Mouse (Mus musculus) G1E (cell line): ENCODE results near the gene Olfr1389.

Source experiments
- CTCF ChIP-seq: IDR thresholded peaks from 2 replicates; pipeline ENCODE4 v1.5.1; 2012; ENCODE audit warnings: low read depth, low read length, inconsistent platforms, mixed read lengths
- POLR2AphosphoS5 ChIP-seq: IDR thresholded peaks from 2 replicates; pipeline ENCODE4 v1.6.1; 2012; ENCODE audit warnings: low read depth, low read length, inconsistent platforms; ENCODE audit not compliant: insufficient replicate concordance
- TAL1 ChIP-seq: conservative IDR thresholded peaks from 2 replicates; pipeline ENCODE4 v1.6.1; 2012; ENCODE audit warnings: low read depth, low read length, inconsistent platforms, mixed read lengths

DNA sequence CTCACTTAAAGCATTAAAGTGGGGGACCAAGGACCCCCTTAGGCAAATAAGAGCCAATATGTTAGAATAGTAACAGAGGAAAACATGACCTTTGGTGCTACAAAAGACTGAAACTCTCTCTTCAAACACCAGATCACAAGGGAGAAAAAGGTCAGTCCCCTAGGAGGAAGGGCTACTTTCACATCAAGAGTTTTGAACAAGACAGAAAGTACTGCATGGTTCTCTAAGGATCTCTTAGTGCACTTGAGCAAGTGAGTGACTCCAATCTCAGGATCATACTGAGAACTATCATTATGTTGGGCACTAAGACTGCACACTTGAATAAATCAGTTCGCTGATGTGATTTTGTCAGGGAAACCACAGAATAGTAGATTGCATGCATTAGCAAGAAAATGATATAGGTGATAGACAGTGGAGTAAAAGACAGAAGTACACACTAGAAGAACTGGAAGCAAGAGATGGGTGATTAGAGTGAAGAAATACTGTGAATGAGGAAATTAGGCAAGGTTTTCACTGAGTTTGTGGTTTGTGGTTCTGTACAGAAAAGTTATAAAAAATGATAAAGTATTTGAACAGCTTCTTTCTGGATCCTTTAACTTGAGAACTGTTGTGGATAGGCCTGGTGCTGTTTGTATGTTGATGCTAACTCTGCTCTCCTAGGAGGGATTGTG is 2.5 kb downstream of the Olfr1389 start:
- TF ChIP-seq CTCF (no peak), TAL1 (no peak), POLR2AphosphoS5 (no peak)
